Mouse (Mus musculus) MEL (cell line): ENCODE measurements around the gene Galntl5. TPM values are rescaled to one million over a fixed set of nuclear protein-coding genes. Genes with fewer than 3 reads are reported as not detected.

Experiments used
- DNase-seq: peaks from one replicate; pipeline ENCODE4 v3.0.0; 2011; ENCODE audit warnings: low read depth, low spot score
- H3K27ac ChIP-seq: 2 replicates; pipeline ENCODE4 v1.5.1; 2012; ENCODE audit warnings: low read depth, mild to moderate bottlenecking, control low read depth, low read length, moderate library complexity; ENCODE audit not compliant: control insufficient read depth
- H3K27me3 ChIP-seq, 2 experiments: fragments of 150-350 bp in 1 of 2; sonication (generic) in 1 of 2; 2 replicates each; pipeline ENCODE4 v1.6.1; 2012; ENCODE audit warnings: low read length in 2 of 2, mild to moderate bottlenecking in 2 of 2, improper control_type of control experiment in 1 of 2, moderate library complexity in 1 of 2; ENCODE audit not compliant: insufficient read depth in 2 of 2, control insufficient read depth in 1 of 2
- H3K36me3 ChIP-seq, 2 experiments: 2 replicates each; pipeline ENCODE4 v1.6.1; 2012 to 2014; ENCODE audit warnings: low read length in 2 of 2, improper control_type of control experiment in 1 of 2, inconsistent platforms in 1 of 2, mild to moderate bottlenecking in 1 of 2; ENCODE audit not compliant: insufficient read depth in 2 of 2, control insufficient read depth in 1 of 2
- H3K4me1 ChIP-seq, 2 experiments: fragments of 150-350 bp in 1 of 2; sonication (generic) in 1 of 2; 2 replicates each; pipeline ENCODE4 v1.6.1; 2012; ENCODE audit warnings: low read length in 2 of 2, improper control_type of control experiment in 1 of 2, mild to moderate bottlenecking in 1 of 2; ENCODE audit not compliant: insufficient read depth in 2 of 2, control insufficient read depth in 1 of 2
- H3K4me3 ChIP-seq, 2 experiments: fragments of 150-350 bp in 1 of 2; sonication (generic) in 1 of 2; 2 replicates each; pipeline ENCODE4 v1.5.1; 2012; ENCODE audit warnings: low read depth in 2 of 2, low read length in 2 of 2, mild to moderate bottlenecking in 2 of 2, moderate library complexity in 2 of 2, control low read depth in 1 of 2, improper control_type of control experiment in 1 of 2; ENCODE audit not compliant: control insufficient read depth in 1 of 2, insufficient read depth in 1 of 2
- H3K79me2 ChIP-seq: 2 replicates; pipeline ENCODE4 v1.6.1; 2012; ENCODE audit warnings: mild to moderate bottlenecking, low read length, moderate library complexity; ENCODE audit not compliant: control insufficient read depth, poor library complexity, insufficient read depth
- H3K9ac ChIP-seq: 2 replicates; pipeline ENCODE4 v1.6.1; 2012; ENCODE audit warnings: low read depth, mild to moderate bottlenecking, control low read depth, low read length, moderate library complexity; ENCODE audit not compliant: control insufficient read depth, poor library complexity, severe bottlenecking
- H3K9me3 ChIP-seq: fragments of 150-350 bp; sonication (generic); replicated peaks from 2 replicates; pipeline ENCODE4 v1.6.1; 2012; ENCODE audit warnings: mild to moderate bottlenecking, low read length, improper control_type of control experiment, moderate library complexity; ENCODE audit not compliant: insufficient read depth
- CHD2 ChIP-seq: IDR thresholded peaks from 2 replicates; pipeline ENCODE4 v1.6.1; 2011; ENCODE audit warnings: low read length, improper control_type of control experiment
- CTCF ChIP-seq, 3 experiments: IDR thresholded peaks in 2 of 3; conservative IDR thresholded peaks in 1 of 3; 2 replicates each; pipeline ENCODE4 v1.5.1; 2011 to 2012; ENCODE audit warnings: low read length in 3 of 3, low read depth in 2 of 3, mild to moderate bottlenecking in 2 of 3, improper control_type of control experiment in 1 of 3, inconsistent platforms in 1 of 3, mixed read lengths in 1 of 3, moderate library complexity in 1 of 3; ENCODE audit not compliant: control insufficient read depth in 1 of 3, insufficient read depth in 1 of 3, poor library complexity in 1 of 3, severe bottlenecking in 1 of 3
- E2F4 ChIP-seq: IDR thresholded peaks from 2 replicates; pipeline ENCODE4 v1.6.1; 2011; ENCODE audit warnings: low read depth, low read length, improper control_type of control experiment, borderline replicate concordance
- ELF1 ChIP-seq: IDR thresholded peaks from 2 replicates; pipeline ENCODE4 v1.6.1; 2014; ENCODE audit warnings: low read depth, mild to moderate bottlenecking, inconsistent platforms, low read length, improper control_type of control experiment, moderate library complexity
- GATA1 ChIP-seq: IDR thresholded peaks from 2 replicates; pipeline ENCODE4 v1.6.1; 2011; ENCODE audit warnings: low read depth, low read length, improper control_type of control experiment
- HCFC1 ChIP-seq: IDR thresholded peaks from 2 replicates; pipeline ENCODE4 v1.6.1; 2012; ENCODE audit warnings: low read depth, mild to moderate bottlenecking, inconsistent platforms, low read length, improper control_type of control experiment, moderate library complexity
- KAT2A ChIP-seq: conservative IDR thresholded peaks from 2 replicates; pipeline ENCODE4 v1.6.1; 2012; ENCODE audit warnings: low read depth, low read length, improper control_type of control experiment, inconsistent platforms
- MAX ChIP-seq: IDR thresholded peaks from 2 replicates; pipeline ENCODE4 v1.6.1; 2011; ENCODE audit warnings: low read length, improper control_type of control experiment
- MAZ ChIP-seq: IDR thresholded peaks from 2 replicates; pipeline ENCODE4 v1.6.1; 2012; ENCODE audit warnings: low read depth, mild to moderate bottlenecking, inconsistent platforms, low read length, improper control_type of control experiment
- MEF2A ChIP-seq: IDR thresholded peaks from 2 replicates; pipeline ENCODE4 v1.6.1; 2014; ENCODE audit warnings: low read depth, mild to moderate bottlenecking, inconsistent platforms, low read length, improper control_type of control experiment; ENCODE audit not compliant: poor library complexity, insufficient replicate concordance, severe bottlenecking; ENCODE audit errors: extremely low read depth
- MXI1 ChIP-seq: IDR thresholded peaks from 2 replicates; pipeline ENCODE4 v1.6.1; 2011; ENCODE audit warnings: mild to moderate bottlenecking, low read depth, low read length, improper control_type of control experiment
- MYB ChIP-seq: IDR thresholded peaks from 2 replicates; pipeline ENCODE4 v1.6.1; 2011; ENCODE audit warnings: mild to moderate bottlenecking, low read depth, low read length, improper control_type of control experiment
- NELFE ChIP-seq: IDR thresholded peaks from 2 replicates; pipeline ENCODE4 v1.6.1; 2011; ENCODE audit warnings: low read depth, low read length, improper control_type of control experiment
- POLR2A ChIP-seq, 2 experiments: IDR thresholded peaks; 2 replicates each; pipeline ENCODE4 v1.6.1; 2011 to 2012; ENCODE audit warnings: low read length in 2 of 2, mild to moderate bottlenecking in 2 of 2, control low read depth in 1 of 2, improper control_type of control experiment in 1 of 2, low read depth in 1 of 2, moderate library complexity in 1 of 2; ENCODE audit not compliant: control insufficient read depth in 1 of 2, insufficient read depth in 1 of 2, poor library complexity in 1 of 2
- POLR2AphosphoS5 ChIP-seq: IDR thresholded peaks from 2 replicates; pipeline ENCODE4 v1.6.1; 2012; ENCODE audit warnings: low read depth, borderline replicate concordance, mild to moderate bottlenecking, inconsistent platforms, low read length, moderate library complexity, mixed read lengths
- RAD21 ChIP-seq: IDR thresholded peaks from 2 replicates; pipeline ENCODE4 v1.6.1; 2011; ENCODE audit warnings: mild to moderate bottlenecking, low read depth, low read length, improper control_type of control experiment
- SMC3 ChIP-seq: IDR thresholded peaks from 2 replicates; pipeline ENCODE4 v1.6.1; 2011; ENCODE audit warnings: low read depth, low read length, improper control_type of control experiment
- TAL1 ChIP-seq: IDR thresholded peaks from 2 replicates; pipeline ENCODE4 v1.6.1; 2012; ENCODE audit warnings: mild to moderate bottlenecking, inconsistent platforms, low read length, moderate library complexity, mixed read lengths
- TBP ChIP-seq: IDR thresholded peaks from 2 replicates; pipeline ENCODE4 v1.8.0; 2011; ENCODE audit warnings: low read depth, low read length, improper control_type of control experiment
- USF1 ChIP-seq: IDR thresholded peaks from 2 replicates; pipeline ENCODE4 v1.6.1; 2014; ENCODE audit warnings: low read depth, mild to moderate bottlenecking, inconsistent platforms, low read length, improper control_type of control experiment, moderate library complexity
- ZC3H11A ChIP-seq: IDR thresholded peaks from 2 replicates; pipeline ENCODE4 v1.6.1; 2012; ENCODE audit warnings: low read depth, mild to moderate bottlenecking, inconsistent platforms, low read length, improper control_type of control experiment
- ZKSCAN1 ChIP-seq: IDR thresholded peaks from 2 replicates; pipeline ENCODE4 v1.6.1; 2012; ENCODE audit warnings: low read depth, mild to moderate bottlenecking, inconsistent platforms, low read length, improper control_type of control experiment, moderate library complexity
- ZMIZ1 ChIP-seq: IDR thresholded peaks from 2 replicates; pipeline ENCODE4 v1.6.1; 2012; ENCODE audit warnings: low read depth, mild to moderate bottlenecking, inconsistent platforms, low read length, improper control_type of control experiment, moderate library complexity
- ZNF384 ChIP-seq: IDR thresholded peaks from 2 replicates; pipeline ENCODE4 v1.6.1; 2012; ENCODE audit warnings: low read depth, mild to moderate bottlenecking, inconsistent platforms, low read length, improper control_type of control experiment
- polyA plus RNA-seq, 2 experiments: library from polyadenylated mRNA; stranded (reverse) in 1 of 2; unstranded in 1 of 2; fragments of >175 nt in 1 of 2; fragments of >200 nt in 1 of 2; gene quantifications; 2 replicates each; pipeline versions ENCODE4 v1.2.1 to v1.2.4; 2012; ENCODE audit warnings: low replicate concordance in 2 of 2, low read depth in 1 of 2; ENCODE audit not compliant: insufficient read length in 2 of 2, insufficient read depth in 1 of 2, missing spikeins in 1 of 2
- total RNA-seq: library from RNA; depleted of rRNA; stranded (reverse); fragments of 300-350 nt; gene quantifications from 2 replicates; pipeline ENCODE4 v1.2.3, GENCODE M21; 2012

The Galntl5 gene
- total and polyA plus RNA-seq, 3 experiments: not detected

- Histone ChIP-seq H3K79me2 (no peaks in the 10 kb centered on the region), H3K27ac (no peak overlapping the region), H3K9me3 (no peaks in the 10 kb centered on the region), H3K9ac (no peak overlapping the region)
- no peak for DNase-seq
- no peak for TF ChIP-seq E2F4
- no peak for TF ChIP-seq HCFC1
- TF ChIP-seq GATA1: no peak
- TF ChIP-seq NELFE: no peak
- TF ChIP-seq MXI1: no peak
- no peak for TF ChIP-seq TBP
- no peak for TF ChIP-seq ZKSCAN1
- TF ChIP-seq MEF2A: no peak
- TF ChIP-seq POLR2A (IDR thresholded peaks at IDR 0.05; ENCODE audit: control insufficient read depth in 1 of 2, insufficient read depth in 1 of 2, low read depth in 1 of 2, low read length in 2 of 2, poor library complexity in 1 of 2): no peak
- no peak for TF ChIP-seq SMC3
- no peak for TF ChIP-seq ELF1
- TF ChIP-seq, all 39 proteins: peak for 0
- Histone ChIP-seq H3K36me3 (no peaks in the 10 kb centered on the region), H3K4me1 (no peaks in the 10 kb centered on the region), H3K4me3 (no peak overlapping the region), H3K27me3 (peaks cover 7 to 9% of the 10 kb centered on the region in 2 experiments)
These were observed 20.7 kb upstream of the Galntl5 start for GRCm38 (mm10) chr5:25160515-25160914.

- no peak for DNase-seq
- peaks cover 0 to 3% of the 10 kb centered on the region in 2 experiments; a peak in 3 of 4 replicates for H3K27me3 ChIP-seq
These were observed 18.3 kb upstream of the Galntl5 start for GRCm38 (mm10) chr5:25162981-25163380.

More at GRCm38 (mm10) chr5:25162981-25163380, 18.3 kb upstream of the Galntl5 start:
- Histone ChIP-seq H3K27ac (no peak overlapping the region), H3K4me1 (no peaks in the 10 kb centered on the region), H3K9me3 (no peaks in the 10 kb centered on the region), H3K4me3 (no peak overlapping the region)
- TF ChIP-seq MXI1 (no peak), KAT2A (no peak), MYB (no peak), POLR2A (IDR thresholded peaks at IDR 0.05; ENCODE audit: control insufficient read depth in 1 of 2, insufficient read depth in 1 of 2, low read depth in 1 of 2, low read length in 2 of 2, poor library complexity in 1 of 2) (no peak), ZC3H11A (no peak), CTCF (IDR thresholded peaks at IDR 0.05 in 2 of 3, conservative IDR thresholded peaks at IDR 0.05 in 1 of 3; ENCODE audit: control insufficient read depth in 1 of 3, insufficient read depth in 1 of 3, low read depth in 2 of 3, low read length in 3 of 3, poor library complexity in 1 of 3, severe bottlenecking in 1 of 3) (no peak), CHD2 (no peak), MAZ (no peak), TBP (no peak), TAL1 (no peak), USF1 (no peak), ZMIZ1 (no peak), MAX (no peak), HCFC1 (no peak), SMC3 (no peak), POLR2AphosphoS5 (no peak), ZNF384 (no peak), GATA1 (no peak), RAD21 (no peak)
- TF ChIP-seq, all 39 proteins: peak for 0
- no peaks in the 10 kb centered on the region for H3K36me3 ChIP-seq
- H3K79me2 ChIP-seq: no peaks in the 10 kb centered on the region
- no peak overlapping the region for H3K9ac ChIP-seq
